Mouse (Mus musculus) left cerebral cortex, postnatal 4 days (tissue): ENCODE results near the gene Alpl. TPM values are rescaled to one million over a fixed set of nuclear protein-coding genes. Genes with fewer than 3 reads are reported as not detected.

Experiments used
- DNase-seq: peaks from one replicate; pipeline ENCODE4 v3.0.0-alpha.2; 2022
- intact Hi-C: fragments of 180-260 bp; cut with DNase I; formaldehyde crosslinking; loops from one replicate; pipeline ENCODE4 v1.15.1; 2025
- total RNA-seq, 2 experiments: library from RNA; stranded (reverse); gene quantifications; 2 replicates each; pipeline ENCODE4 v1.2.3; 2021

The Alpl gene
- total RNA-seq, 2 experiments from 2014 or later, result 6.6 to 9.3 TPM

GRCm38 (mm10) chr4:137723527-137723926 is 72.7 kb downstream of the Alpl start:
- intact Hi-C loops, result no loop called here
- DNase-seq, result no peak

GRCm38 (mm10) chr4:137722692-137723427 is 73.3 kb downstream of the Alpl start:
- intact Hi-C loops, result no loop called here
- peak; percentile 85 for DNase-seq

DNA sequence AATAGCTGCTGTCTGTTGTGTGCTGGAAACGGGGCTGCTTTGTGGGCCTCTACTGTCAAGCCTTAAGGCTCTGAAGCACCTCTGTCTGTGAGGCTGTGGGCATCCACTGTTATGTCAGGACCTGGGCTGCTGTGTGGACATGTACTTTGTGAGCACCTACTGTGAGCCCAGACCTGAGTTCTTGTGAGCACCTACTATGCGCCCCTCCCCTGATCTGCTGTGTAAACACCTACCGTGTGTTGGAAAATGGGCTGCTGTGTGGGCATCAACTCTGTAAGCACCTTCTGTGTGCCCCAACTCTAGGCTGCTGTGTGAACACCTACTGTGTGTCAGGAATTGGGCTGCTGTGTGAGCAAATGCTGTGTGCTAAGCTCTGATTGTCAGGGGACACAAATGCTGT is 74.0 kb downstream of the Alpl start:
- DNase-seq, result no peak
- intact Hi-C loops, result no loop called here

GRCm38 (mm10) chr4:137721563-137721962 is 74.6 kb downstream of the Alpl start:
- intact Hi-C loops, result no loop called here
- DNase-seq, result no peak

GRCm38 (mm10) chr4:137719378-137720077 is 76.7 kb downstream of the Alpl start:
- intact Hi-C loops, result no loop called here
- no peak for DNase-seq

GRCm38 (mm10) chr4:137717671-137718070 is 78.5 kb downstream of the Alpl start:
- no peak for DNase-seq
- intact Hi-C loops, result loop anchor here (2.0 kb wide), 1 partner anchor 41 kb away; no protein-coding TSS in a partner anchor

DNA sequence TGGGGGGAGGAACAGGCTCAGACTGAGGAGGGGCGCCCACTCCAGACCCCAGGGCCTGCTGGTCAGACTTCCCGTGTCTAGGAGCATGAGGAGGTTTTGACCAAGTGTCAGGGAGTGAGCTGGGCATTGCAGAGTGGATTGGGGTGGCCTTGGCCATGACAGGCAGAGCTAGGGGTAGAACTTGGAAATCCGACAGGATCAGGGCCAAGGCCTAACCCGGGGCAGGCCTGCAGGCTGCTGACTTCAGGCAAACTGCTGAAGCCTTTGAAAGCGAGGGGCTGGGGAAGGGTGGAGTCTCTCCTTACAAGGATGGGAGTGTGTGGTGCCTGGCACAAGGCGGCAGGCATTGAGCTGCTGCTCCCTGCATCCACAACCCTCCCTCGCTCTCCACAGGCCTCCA is 79.2 kb downstream of the Alpl start:
- intact Hi-C loops, result loop anchor here (2.0 kb wide), 1 partner anchor 40 kb away; no protein-coding TSS in a partner anchor
- DNase-seq, result no peak

- intact Hi-C loops, result no loop called here
- DNase-seq, result no peak
These were observed 82.1 kb downstream of the Alpl start for GRCm38 (mm10) chr4:137714020-137714624.

GRCm38 (mm10) chr4:137712963-137713362 is 83.2 kb downstream of the Alpl start:
- DNase-seq, result no peak
- intact Hi-C loops, result no loop called here

DNA sequence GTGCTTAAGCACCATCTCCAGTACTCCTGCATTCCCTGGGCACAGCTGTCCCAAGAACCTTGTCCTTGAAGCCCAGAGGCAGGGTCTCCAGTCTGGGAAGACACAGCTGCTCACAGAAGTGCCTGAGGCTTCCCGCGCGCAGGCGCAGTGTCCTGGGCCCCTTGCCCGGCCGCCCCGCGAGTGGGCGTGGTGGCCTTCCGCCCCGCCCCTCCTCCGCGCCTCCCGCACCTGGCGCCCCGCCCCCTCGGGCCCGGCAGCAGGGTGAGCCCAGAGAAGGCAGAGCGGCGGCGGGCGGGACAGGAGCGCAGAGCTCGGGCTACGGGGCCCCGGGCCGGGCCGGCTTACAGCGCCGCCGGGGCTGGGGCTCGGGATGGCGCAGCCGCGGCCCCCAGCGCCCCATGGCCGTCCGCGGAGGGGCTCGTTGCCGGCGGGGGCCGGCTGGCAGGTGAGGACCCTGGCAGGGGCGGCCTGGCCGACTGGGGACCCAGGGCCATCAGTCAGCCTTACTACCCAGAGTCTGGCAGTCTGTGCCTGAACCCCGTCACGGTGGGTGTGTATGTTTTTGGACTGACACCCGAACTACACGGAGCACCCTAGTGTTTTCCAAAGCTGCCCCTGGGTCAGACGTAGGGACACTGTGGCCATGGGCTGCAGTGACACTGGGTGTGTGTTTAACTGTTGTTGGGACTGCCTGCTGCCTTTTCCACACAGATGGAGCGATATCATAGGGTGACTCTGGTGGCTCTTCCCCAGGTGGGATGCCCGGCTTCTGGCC is 88.8 kb downstream of the Alpl start:
- intact Hi-C loops, result no loop called here
- DNase-seq, result peak; percentile 88

- no peak for DNase-seq
- intact Hi-C loops, result no loop called here
These were observed 89.7 kb downstream of the Alpl start for GRCm38 (mm10) chr4:137706510-137706909.

- intact Hi-C loops, result no loop called here
- no peak for DNase-seq
These were observed 90.8 kb downstream of the Alpl start for GRCm38 (mm10) chr4:137705379-137705778.

DNA sequence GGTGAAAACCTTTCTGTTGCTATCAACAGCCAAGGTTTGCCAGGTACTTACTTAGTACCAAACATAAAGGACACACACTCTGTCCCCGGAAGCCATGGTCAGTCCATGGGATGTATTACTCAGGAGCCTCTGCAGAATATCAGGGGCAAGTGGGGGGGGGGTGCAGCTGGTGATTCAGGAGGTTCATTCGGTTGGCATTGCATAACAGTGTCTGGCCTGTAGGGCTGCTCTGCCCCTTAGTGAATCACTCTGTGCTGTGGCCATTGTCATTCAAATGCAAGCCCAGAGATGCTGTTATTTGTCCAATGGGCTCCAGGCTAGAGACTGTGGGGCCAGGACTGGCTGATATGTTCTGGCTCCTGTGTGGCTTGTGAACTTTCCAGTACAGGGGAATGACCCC is 91.6 kb downstream of the Alpl start:
- DNase-seq, result no peak
- intact Hi-C loops, result no loop called here

DNA sequence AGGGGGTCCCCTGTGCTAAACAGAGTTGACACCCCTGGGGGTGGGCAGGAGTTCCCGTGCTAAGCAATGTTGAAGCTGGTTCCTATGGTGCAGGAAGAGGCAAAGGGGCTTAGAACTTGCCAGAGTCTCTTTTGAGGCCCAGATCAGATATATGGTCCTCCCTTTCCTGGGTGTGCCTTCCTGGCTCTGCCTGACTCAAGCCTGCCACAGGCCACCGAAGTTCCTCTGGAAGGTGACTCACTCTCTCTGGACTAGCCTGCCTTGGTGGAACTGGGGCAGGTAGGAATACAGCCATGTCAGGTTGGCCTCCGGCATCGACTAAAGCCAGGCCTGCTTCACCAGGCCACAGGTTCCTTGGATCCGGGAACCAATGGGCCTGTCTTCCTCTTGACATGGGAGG is 93.1 kb downstream of the Alpl start:
- intact Hi-C loops, result no loop called here
- DNase-seq, result no peak

GRCm38 (mm10) chr4:137700960-137701359 is 95.2 kb downstream of the Alpl start:
- intact Hi-C loops, result no loop called here
- DNase-seq, result no peak

DNA sequence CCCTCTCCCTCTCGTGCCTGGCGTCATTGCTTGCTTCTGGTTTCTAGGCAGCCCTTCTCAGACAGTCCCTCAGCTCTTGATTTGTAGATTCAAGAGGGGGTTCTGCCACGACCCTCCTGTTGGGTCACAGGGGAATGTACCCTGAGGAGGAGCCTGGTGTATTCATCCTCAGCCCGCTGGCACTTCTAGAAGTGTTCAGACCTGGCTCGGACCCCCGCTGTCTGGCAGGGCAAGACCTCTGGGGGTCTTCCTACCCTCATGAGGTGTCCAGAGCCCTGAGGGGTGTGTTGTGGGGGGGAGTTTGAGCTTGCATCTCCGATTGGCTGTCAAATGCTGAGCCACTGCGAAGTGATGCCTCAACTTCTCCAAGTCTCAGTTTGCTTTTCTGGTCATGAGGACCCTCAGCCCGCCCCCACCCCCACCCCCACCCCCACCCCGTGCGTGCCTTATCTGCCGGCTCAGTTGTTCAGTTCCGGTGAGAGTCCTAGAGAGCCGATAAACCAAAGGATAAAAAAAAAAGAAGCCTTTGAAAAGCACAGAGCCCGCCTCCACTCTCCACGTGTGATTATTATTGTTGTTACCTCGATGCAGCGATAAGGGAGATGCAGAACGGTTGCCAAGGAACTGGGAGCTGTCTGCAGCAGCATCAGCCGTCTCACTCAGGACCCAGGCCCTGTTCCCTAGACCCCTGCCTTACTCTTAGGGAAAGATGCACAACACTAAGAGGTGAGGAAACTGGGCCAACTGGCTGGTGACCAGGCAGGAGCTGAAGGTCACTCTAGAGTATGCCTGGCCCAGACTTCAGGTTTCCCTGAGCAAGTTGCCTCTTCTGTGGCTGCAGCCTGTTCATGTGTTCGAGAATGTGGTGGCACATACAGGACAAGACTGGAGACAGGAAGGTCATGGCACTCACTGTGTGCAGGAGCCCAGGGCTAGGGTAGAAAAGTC is 96.6 kb downstream of the Alpl start:
- intact Hi-C loops, result no loop called here
- DNase-seq, result no peak

DNA sequence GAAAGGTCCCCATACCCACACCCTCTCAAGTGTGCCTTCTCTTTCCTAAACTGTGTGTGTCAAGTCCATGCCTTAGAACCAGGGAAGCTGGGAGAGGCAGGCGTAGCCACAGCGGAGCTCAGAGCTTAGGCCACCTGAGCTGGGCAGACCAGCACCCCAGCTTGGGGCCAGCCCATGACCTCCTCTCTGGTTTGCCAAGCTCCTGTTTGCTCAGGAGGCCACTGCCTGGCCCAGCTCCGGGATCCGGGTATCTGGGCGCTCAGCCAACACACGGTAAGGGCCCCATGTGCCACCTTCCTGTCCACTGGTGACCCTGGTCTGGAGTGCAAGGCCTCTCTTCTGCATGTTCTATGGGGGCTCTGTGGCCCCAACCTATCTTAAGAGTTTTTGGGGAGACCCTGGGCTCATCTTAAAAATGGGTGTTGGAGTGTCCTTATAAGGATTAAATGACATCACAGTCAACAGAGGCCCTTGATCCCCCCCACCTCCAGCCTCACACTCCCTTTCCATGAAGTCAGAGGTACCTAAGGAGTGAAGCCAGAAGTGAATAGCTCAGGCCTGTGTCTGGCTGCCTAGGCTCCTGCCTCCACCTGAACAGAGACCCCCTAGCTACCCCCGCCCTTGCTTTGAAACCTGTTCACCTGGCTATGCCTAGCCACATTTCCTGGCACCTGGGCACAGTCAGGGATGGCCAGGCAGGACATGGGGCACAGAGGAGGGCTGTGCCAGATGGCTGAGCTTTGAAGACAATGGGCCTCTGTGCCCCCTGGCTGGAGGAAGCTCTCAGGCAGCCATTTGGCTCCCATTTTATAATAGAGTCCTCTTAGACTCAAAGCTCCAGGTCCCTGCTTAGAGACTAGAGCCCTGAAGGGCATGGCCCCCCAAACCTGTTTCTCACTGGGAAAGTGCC is 97.9 kb downstream of the Alpl start:
- no peak for DNase-seq
- intact Hi-C loops, result no loop called here

DNA sequence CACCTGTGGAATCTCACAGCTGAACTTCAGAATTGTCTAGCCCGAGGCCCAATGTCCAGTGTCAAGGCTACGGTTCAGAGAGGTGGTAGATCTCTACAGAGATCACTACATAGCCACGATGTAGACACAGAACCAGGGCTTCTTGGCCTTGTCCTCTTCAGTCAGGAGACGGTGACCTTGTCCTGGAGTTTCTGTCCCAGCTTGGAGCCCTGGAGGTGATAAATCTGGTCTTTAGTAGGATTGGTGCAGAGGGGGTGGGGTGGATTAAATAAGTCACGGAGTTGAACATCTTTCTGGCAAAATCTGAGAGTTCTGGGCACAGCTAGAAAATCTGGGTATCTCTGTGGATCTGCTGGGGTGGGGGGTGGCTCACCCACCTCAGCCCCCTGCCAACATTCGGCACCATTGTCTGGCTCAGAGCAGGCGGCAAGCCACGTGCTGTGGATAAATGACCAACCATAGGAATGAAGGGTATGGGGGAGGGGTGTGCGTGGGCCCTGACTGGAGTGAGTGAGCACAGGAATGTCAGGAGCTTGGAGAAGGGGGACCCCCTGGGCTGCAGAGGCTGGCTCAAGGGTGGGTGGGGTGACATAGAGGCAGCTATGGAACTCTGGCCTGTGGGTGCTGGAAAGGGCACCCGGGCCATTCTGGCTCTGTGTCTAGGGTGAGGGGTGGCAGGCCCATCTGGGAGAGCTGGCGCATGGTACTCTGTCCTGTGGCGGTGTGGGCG is 98.9 kb downstream of the Alpl start:
- DNase-seq, result no peak
- intact Hi-C loops, result no loop called here
